Mouse (Mus musculus): Measurements from ENCODE around the gene Svep1.

The Svep1 gene

GRCm38 (mm10) chr4:58170430-58170829 is 36.2 kb downstream of the Svep1 start:
- DNase-seq (ENCODE audit: low read depth), result peak; percentile 32

GRCm38 (mm10) chr4:58169918-58170317 is 36.7 kb downstream of the Svep1 start:
- DNase-seq (ENCODE audit: low read depth), result no peak

- peak; percentile 71 for DNase-seq (ENCODE audit: low read depth)
Measured at GRCm38 (mm10) chr4:58168366-58168765, 38.3 kb downstream of the Svep1 start.

DNA sequence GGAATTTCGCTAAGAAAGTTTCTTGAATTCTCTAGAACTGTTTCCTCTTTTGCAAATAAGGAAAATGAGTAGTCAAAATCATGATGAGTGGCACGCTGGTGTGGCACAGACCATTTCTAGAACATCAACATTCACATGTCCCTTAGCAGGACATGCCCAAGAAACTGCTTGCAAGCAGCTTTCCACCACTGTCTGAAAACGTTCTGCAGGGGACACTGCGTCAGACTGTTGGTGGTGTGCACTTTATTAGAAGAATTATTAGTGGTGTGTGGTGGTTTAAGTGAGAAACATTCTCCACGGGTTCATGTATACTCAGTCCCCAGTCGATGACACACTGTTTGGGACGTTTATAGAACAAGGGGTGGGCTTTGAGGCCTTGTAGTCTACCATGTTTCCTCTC is 40.9 kb downstream of the Svep1 start:
- no peak for DNase-seq (ENCODE audit: low read depth)

DNA sequence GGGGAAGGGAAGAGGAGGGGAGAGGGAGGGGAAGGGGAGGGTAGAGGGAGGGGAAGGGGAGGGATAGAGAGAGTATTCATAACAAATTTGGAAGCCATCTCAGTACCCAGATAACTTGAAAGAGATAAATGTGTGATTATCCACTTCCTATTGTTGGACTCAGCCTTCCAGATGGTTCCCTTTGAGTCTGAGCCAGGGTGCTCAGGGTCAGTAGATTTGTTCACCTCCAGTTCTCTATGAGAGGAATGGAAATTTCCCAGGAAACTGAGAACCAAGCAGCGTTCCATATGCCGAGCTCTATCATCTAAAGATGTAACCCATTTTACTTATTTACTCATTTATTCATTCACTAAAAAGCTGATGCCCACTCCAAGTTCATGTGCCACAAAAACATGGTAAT is 44.8 kb downstream of the Svep1 start:
- no peak for DNase-seq (ENCODE audit: low read depth)

DNA sequence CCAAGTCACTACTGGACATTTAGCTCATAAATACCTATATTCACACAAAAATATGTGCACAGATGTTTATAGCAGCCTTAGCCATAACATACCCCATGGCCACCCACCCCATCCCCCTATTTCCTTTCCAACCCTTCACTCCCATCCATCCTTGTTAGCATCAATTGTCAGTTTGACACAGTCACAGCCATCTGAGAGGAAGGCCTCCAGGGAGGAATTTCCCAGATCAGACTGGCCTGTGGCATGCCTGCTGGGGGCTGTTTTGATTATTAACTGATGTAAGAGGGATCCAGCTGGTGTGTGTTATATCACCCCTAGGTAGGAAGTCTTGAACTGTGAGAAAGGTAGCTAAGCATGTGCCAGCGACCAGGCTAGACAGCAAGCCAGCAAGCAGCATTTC is 47.1 kb downstream of the Svep1 start:
- DNase-seq (ENCODE audit: low read depth), result no peak

- peak; percentile 40 for DNase-seq (ENCODE audit: low read depth)
Measured at GRCm38 (mm10) chr4:58150301-58150700, 56.4 kb downstream of the Svep1 start.

- peak; percentile 77 for DNase-seq (ENCODE audit: low read depth)
Measured at GRCm38 (mm10) chr4:58149186-58149585, 57.5 kb downstream of the Svep1 start.

- DNase-seq (ENCODE audit: low read depth), result no peak
Measured at GRCm38 (mm10) chr4:58148547-58148946, 58.1 kb downstream of the Svep1 start.

- peak; percentile 34 for DNase-seq (ENCODE audit: low read depth)
Measured at GRCm38 (mm10) chr4:58146676-58147075, 60.0 kb downstream of the Svep1 start.

GRCm38 (mm10) chr4:58139764-58140556 is 66.7 kb downstream of the Svep1 start:
- DNase-seq (ENCODE audit: low read depth), result no peak

DNA sequence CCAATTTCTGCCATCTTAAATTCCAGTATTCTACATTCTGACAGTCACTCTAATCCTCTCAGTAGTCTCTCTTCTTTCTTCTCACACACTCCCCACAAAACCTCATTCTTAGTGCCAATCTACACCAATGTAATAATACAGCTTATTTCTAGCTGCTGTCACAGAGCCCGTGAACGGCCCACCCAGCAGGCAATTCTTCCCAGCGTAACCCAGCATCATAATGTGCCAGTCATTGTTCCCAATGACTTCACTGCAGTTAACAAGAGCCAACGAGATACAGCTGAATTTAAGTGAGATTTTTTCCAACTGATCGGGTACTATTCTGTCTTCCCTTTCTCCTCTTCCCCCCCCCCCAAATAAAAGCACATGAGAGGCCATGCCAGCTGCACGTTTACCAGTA is 67.4 kb downstream of the Svep1 start:
- no peak for DNase-seq (ENCODE audit: low read depth)

GRCm38 (mm10) chr4:58133610-58134309 is 72.9 kb downstream of the Svep1 start:
- no peak for DNase-seq (ENCODE audit: low read depth)

DNA sequence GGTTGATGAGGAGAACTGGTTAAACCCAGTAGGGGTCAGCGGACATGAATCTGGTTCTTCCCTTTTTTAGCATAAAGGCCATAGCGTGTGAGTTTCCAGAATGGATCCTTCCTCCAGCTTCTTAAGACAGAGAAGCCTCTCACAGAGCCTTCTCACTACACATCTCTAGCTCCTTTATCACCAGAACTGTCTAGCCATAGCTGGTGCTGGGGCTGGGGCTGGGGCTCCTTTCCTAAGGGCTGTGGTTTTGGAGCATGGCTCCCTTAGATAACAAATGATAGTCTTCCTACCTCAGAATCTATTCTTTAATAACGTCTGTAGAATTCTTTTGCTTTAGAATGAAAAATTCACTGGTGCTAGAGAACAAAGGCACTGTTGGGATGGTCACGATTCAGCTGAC is 76.8 kb downstream of the Svep1 start:
- no peak for DNase-seq (ENCODE audit: low read depth)

- no peak for DNase-seq (ENCODE audit: low read depth)
Measured at GRCm38 (mm10) chr4:58127024-58127423, 79.6 kb downstream of the Svep1 start.

DNA sequence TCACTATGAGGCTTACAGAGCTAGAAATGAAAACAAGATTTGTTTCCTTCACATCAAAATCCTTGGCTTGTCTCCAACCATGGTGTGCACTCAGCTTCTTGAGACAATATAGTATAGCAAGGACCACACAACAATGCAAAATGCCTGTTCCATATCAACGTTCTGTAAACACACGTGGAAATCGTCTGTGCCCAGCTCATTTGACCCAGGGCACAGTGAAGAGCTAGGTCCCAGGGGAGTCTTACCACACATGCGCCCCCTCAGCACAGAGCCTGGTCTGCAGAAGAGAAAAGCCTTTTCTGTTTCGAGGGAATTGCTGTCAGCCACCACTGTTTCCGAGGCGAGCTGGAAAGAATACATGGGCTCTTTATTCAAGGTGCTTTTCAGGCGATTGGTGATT is 91.2 kb downstream of the Svep1 start:
- DNase-seq (ENCODE audit: low read depth), result no peak

DNA sequence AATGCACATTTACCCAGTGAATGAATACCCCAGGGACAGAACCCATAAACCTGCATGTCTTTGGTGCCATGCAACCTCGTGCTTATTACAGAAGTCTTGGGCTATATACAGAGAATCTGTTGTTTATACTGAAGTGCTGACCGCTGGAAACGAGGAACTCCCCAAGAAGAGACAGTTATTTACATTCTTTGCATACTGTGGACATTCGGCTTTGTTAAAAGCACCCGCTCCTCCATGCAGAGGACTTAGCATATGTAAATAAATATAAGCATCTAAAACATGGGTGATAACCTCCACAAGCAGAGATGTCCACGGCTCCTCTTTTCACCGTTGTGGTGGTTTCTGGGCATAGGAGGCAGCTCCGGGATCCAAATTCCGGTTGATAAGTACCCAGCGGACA is 95.7 kb downstream of the Svep1 start:
- no peak for DNase-seq (ENCODE audit: low read depth)

DNA sequence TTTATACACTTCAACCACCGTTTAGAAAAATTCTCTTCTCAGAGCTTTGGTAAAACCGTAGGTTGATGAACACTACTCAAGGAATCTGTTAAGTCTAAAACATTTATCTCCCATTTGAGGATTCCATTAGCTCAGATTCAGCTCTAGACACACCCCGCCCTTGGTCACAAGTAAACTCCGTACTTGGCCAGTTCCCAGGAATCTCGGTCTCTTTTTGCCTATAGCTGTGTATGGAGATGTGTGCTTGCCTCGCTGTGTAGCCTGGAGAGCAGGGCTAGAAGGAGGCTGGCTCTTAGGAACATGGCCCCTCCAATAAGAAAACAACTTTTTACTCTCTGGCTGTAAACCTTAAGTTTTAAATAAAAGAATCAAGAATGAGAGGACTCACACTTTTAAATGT is 96.9 kb downstream of the Svep1 start:
- no peak for DNase-seq (ENCODE audit: low read depth)

DNA sequence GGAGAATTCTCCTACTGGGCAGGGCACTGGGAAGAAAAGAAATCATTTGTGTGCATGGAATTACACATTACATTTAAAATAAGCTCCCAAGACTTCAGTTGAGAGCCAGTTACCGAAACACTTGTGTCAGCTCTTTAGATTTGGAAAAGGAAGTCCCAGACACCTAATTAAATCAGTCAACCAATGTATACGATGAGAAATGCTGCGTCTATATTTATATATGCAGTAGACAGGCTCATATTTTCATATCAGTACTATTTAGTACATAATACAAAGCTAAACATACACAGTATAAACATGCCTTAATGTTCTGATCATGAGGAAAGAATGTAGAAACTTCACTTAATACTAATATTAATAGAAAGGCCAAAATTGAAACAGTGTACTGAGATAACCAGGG is 98.3 kb downstream of the Svep1 start:
- DNase-seq (ENCODE audit: low read depth), result no peak

- no peak for DNase-seq (ENCODE audit: low read depth)
Measured at GRCm38 (mm10) chr4:58097732-58098131, 108.9 kb downstream of the Svep1 start.

DNA sequence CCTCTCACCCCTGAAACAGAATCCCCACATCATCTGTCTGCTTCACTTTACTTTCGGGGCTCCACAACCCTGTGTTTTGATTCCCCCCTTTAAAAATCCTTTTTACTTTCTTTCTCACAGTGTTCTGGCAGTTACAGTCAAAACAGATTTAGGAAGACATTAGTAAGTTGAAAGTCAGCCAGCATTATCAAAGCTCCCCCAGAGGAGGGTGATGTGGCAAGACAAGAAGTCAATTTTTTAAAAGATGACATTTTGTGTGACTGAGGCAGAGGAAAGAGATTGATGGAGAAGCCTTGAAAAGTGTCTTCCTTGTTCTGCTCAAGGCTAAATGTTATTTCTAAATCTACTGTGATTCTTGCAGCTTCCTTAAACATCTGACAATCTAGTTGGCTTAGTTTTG is 119.9 kb downstream of the Svep1 start:
- DNase-seq (ENCODE audit: low read depth), result no peak

GRCm38 (mm10) chr4:58086151-58086550 is 120.5 kb downstream of the Svep1 start:
- DNase-seq (ENCODE audit: low read depth), result no peak

- DNase-seq (ENCODE audit: low read depth), result no peak
Measured at GRCm38 (mm10) chr4:58085340-58085739, 121.3 kb downstream of the Svep1 start.

GRCm38 (mm10) chr4:58084155-58084554 is 122.5 kb downstream of the Svep1 start:
- DNase-seq (ENCODE audit: low read depth), result no peak
